9 mouse cellular contexts compared by ENCODE assay signal in genomic region chr5:88688583-88689187, GRCm38 (mm10). TPM values are rescaled to one million over a fixed set of nuclear protein-coding genes. Genes with fewer than 3 reads are reported as not detected.
DNase-seq lines count a peak whose midpoint lies in the region; ATAC-seq and TF ChIP-seq lines count a peak whose summit lies in the region.
"Had no signal": no experiment of that assay in that cellular context is flagged by ENCODE, and none has a peak within 500 bp of the region (broad histone marks: within the 10 kb centered on the region; RNA-seq: fewer than 3 reads in every experiment).

No protein-coding gene starts in this region.

- ATAC-seq in forebrain, postnatal 0 days, result 0 out of 2 replicates have a peak, but pooled peaks have one; percentile 20
- ATAC-seq in forebrain, embryonic 11.5 days (replicated peaks; ENCODE audit: low FRiP score), result no peak
- ATAC-seq in lung, postnatal 0 days, result peak; percentile 87

- no peak for TF ChIP-seq EP300 in lung, postnatal 0 days (IDR thresholded peaks at IDR 0.05)

- no peaks in the 10 kb centered on the region for H3K9me3 ChIP-seq in forebrain, postnatal 0 days (ENCODE audit: low read length)
- H3K9me3 ChIP-seq in forebrain, embryonic 11.5 days (ENCODE audit: control insufficient read depth, low read length), result no peaks in the 10 kb centered on the region
- no peaks in the 10 kb centered on the region for H3K9me3 ChIP-seq in lung, postnatal 0 days (ENCODE audit: low read length)
- H3K9me3 ChIP-seq: heart, embryonic 15.5 days had no signal

- no peaks in the 10 kb centered on the region for H3K27me3 ChIP-seq in forebrain, postnatal 0 days (ENCODE audit: insufficient read depth, low read length)
- H3K27me3 ChIP-seq in forebrain, embryonic 11.5 days (ENCODE audit: control insufficient read depth, insufficient read depth, low read length), result no peaks in the 10 kb centered on the region
- H3K27me3 ChIP-seq in lung, postnatal 0 days (replicated peaks; ENCODE audit: insufficient read depth, low read length), result no peaks in the 10 kb centered on the region
- H3K27me3 ChIP-seq: heart, embryonic 15.5 days had no signal

- H3K36me3 ChIP-seq in forebrain, postnatal 0 days (ENCODE audit: insufficient read depth), result no peaks in the 10 kb centered on the region
- no peaks in the 10 kb centered on the region for H3K36me3 ChIP-seq in forebrain, embryonic 11.5 days (ENCODE audit: control insufficient read depth, insufficient read depth, low read length)
- no peaks in the 10 kb centered on the region for H3K36me3 ChIP-seq in lung, postnatal 0 days (ENCODE audit: insufficient read depth, low read length)
- H3K36me3 ChIP-seq: heart, embryonic 15.5 days had no signal

- no peak for TF ChIP-seq CTCF in forebrain, postnatal 0 days (IDR thresholded peaks at IDR 0.05; ENCODE audit: low read depth)
- TF ChIP-seq CTCF in lung, postnatal 0 days (IDR thresholded peaks at IDR 0.05), result no peak

- H3K4me3 ChIP-seq in forebrain, postnatal 0 days (ENCODE audit: low read depth, low read length), result no peak overlapping the region
- H3K4me3 ChIP-seq in forebrain, embryonic 11.5 days (ENCODE audit: low read depth, low read length), result no peak overlapping the region
- no peak overlapping the region for H3K4me3 ChIP-seq in lung, postnatal 0 days (ENCODE audit: low read depth, low read length)
- H3K4me3 ChIP-seq: heart, embryonic 15.5 days had no signal

- DNase-seq in forebrain, postnatal 0 days, result no peak
- no peak for DNase-seq in forebrain, embryonic 11.5 days (ENCODE audit: low spot score)
- peak; percentile 59 for DNase-seq in 3134 (ENCODE audit: extremely low read depth, insufficient read length, low spot score)
- DNase-seq in R1 (ENCODE audit: low read depth, low spot score), result peak; percentile 82
- DNase-seq in lung, postnatal 0 days (ENCODE audit: low spot score), result peak; percentile 83
- no peak for DNase-seq in layer of hippocampus, adult 9-11 months
- no peak for DNase-seq in urinary bladder, adult 18-20 months (ENCODE audit: low spot score in 2 of 2)
- no peak for DNase-seq in B cell, adult 2 months

- no peak overlapping the region for H3K9ac ChIP-seq in forebrain, postnatal 0 days
- no peak overlapping the region for H3K9ac ChIP-seq in forebrain, embryonic 11.5 days (ENCODE audit: low read length)
- no peak overlapping the region for H3K9ac ChIP-seq in lung, postnatal 0 days (replicated peaks; ENCODE audit: low read depth)
- H3K9ac ChIP-seq: heart, embryonic 15.5 days had no signal

- H3K27ac ChIP-seq in forebrain, postnatal 0 days (ENCODE audit: low read depth, low read length), result no peak overlapping the region
- no peak overlapping the region for H3K27ac ChIP-seq in forebrain, embryonic 11.5 days (ENCODE audit: low read depth, low read length)
- H3K27ac ChIP-seq in lung, postnatal 0 days (ENCODE audit: low read length), result no peak overlapping the region
- H3K27ac ChIP-seq: heart, embryonic 15.5 days had no signal

- H3K4me1 ChIP-seq in forebrain, postnatal 0 days (ENCODE audit: insufficient read depth), result no peaks in the 10 kb centered on the region
- no peaks in the 10 kb centered on the region for H3K4me1 ChIP-seq in forebrain, embryonic 11.5 days (replicated peaks; ENCODE audit: control insufficient read depth, insufficient read depth, low read length)
- H3K4me1 ChIP-seq in lung, postnatal 0 days (ENCODE audit: insufficient read depth, low read depth, low read length), result no peaks in the 10 kb centered on the region

- WGBS in forebrain, postnatal 0 days, result 79% methylated on average over 15 of the region's 15 CpGs
- WGBS in forebrain, embryonic 11.5 days, result 87% methylated on average over 15 of the region's 15 CpGs
- 57% methylated on average over 15 of the region's 15 CpGs for WGBS in lung, postnatal 0 days

- H3K4me2 ChIP-seq in forebrain, postnatal 0 days (ENCODE audit: low read depth), result no peak overlapping the region
- no peak overlapping the region for H3K4me2 ChIP-seq in forebrain, embryonic 11.5 days (ENCODE audit: low read depth, low read length, severe bottlenecking)
- H3K4me2 ChIP-seq in lung, postnatal 0 days (replicated peaks; ENCODE audit: low read depth, low read length), result no peak overlapping the region
- H3K4me2 ChIP-seq: heart, embryonic 15.5 days had no signal

RNA-seq across cellular contexts. Expression of gene Grsf1, which starts 12.7 kb away (rescaled TPM):
- total RNA-seq in forebrain, postnatal 0 days (2014; rRNA removed), result 51.9 and 68.0 TPM in 2 replicates
- 50.2 and 58.1 TPM in 2 replicates for polyA plus RNA-seq in forebrain, postnatal 0 days (2015; fragmentation: Nextera tagmentation; extraction: Ambion mirVana)
- 101 and 108 TPM in 2 replicates for polyA plus RNA-seq in forebrain, embryonic 11.5 days (2014; fragmentation: Nextera tagmentation; extraction: Ambion mirVana)
- 45.4 and 46.0 TPM in 2 replicates for polyA plus RNA-seq in lung, postnatal 0 days (2015; fragmentation: Nextera tagmentation; extraction: Ambion mirVana)

RNA-seq across cellular contexts. Expression of gene Mob1b, which starts 32.0 kb away (rescaled TPM):
- total RNA-seq in forebrain, postnatal 0 days (2014; rRNA removed), result 12.3 and 14.9 TPM in 2 replicates
- polyA plus RNA-seq in forebrain, postnatal 0 days (2015; fragmentation: Nextera tagmentation; extraction: Ambion mirVana), result 4.4 and 7.8 TPM in 2 replicates
- polyA plus RNA-seq in forebrain, embryonic 11.5 days (2014; fragmentation: Nextera tagmentation; extraction: Ambion mirVana), result 19.8 and 22.6 TPM in 2 replicates
- polyA plus RNA-seq in lung, postnatal 0 days (2015; fragmentation: Nextera tagmentation; extraction: Ambion mirVana), result 9.7 and 10.8 TPM in 2 replicates

Comparison
In these comparisons a context has a peak if more than half of its experiments do, and no peak if none do; other contexts are left out.
1. DNase-seq: peak in 3134 (single experiment), R1 (single experiment) and lung, postnatal 0 days (single experiment); none in forebrain, postnatal 0 days (single experiment), forebrain, embryonic 11.5 days (single experiment), layer of hippocampus, adult 9-11 months (single experiment), urinary bladder, adult 18-20 months (0 of 2) and B cell, adult 2 months (0 of 2).